Mouse (Mus musculus): ENCODE results near the gene Morc2b. TPM values are rescaled to one million over a fixed set of nuclear protein-coding genes. Genes with fewer than 3 reads are reported as not detected.

The Morc2b gene
- polyA plus RNA-seq, 1 experiment from 2014 or later = 0.44 TPM

Other genes starting within 250 kb of the Morc2b start
- gene Zfp870, start 248.0 kb downstream of the Morc2b start, polyA plus RNA-seq (2015; fragmentation: Nextera tagmentation; extraction: Ambion mirVana) = 8.1 and 10.4 TPM in 2 replicates
- 0.18 and 0.27 TPM in 2 replicates for gene Cyp4f14, start 222.3 kb downstream of the Morc2b start, polyA plus RNA-seq (2015; fragmentation: Nextera tagmentation; extraction: Ambion mirVana)
- 8.0 and 8.4 TPM in 2 replicates for gene Cyp4f13, start 192.3 kb downstream of the Morc2b start, polyA plus RNA-seq (2015; fragmentation: Nextera tagmentation; extraction: Ambion mirVana)
- gene Zfp472, start 173.9 kb downstream of the Morc2b start, polyA plus RNA-seq (2015; fragmentation: Nextera tagmentation; extraction: Ambion mirVana) = 10.0 and 10.4 TPM in 2 replicates
- gene Zfp952, start 146.6 kb downstream of the Morc2b start, polyA plus RNA-seq (2015; fragmentation: Nextera tagmentation; extraction: Ambion mirVana) = 22.1 and 22.6 TPM in 2 replicates
- 32.1 and 34.6 TPM in 2 replicates for gene Zfp763, start 106.3 kb downstream of the Morc2b start, polyA plus RNA-seq (2015; fragmentation: Nextera tagmentation; extraction: Ambion mirVana)
- not detected in 2 replicates for gene 4921501E09Rik, start 71.6 kb downstream of the Morc2b start, polyA plus RNA-seq (2015; fragmentation: Nextera tagmentation; extraction: Ambion mirVana)
- gene Zfp563, start 50.4 kb downstream of the Morc2b start, polyA plus RNA-seq (2015; fragmentation: Nextera tagmentation; extraction: Ambion mirVana) = 25.0 and 26.8 TPM in 2 replicates
- not detected in 2 replicates for gene Olfr55, start 28.8 kb upstream of the Morc2b start, polyA plus RNA-seq (2015; fragmentation: Nextera tagmentation; extraction: Ambion mirVana)
- not detected in 2 replicates for gene Olfr239, start 51.6 kb upstream of the Morc2b start, polyA plus RNA-seq (2015; fragmentation: Nextera tagmentation; extraction: Ambion mirVana)
- gene Olfr1564, start 82.0 kb upstream of the Morc2b start, polyA plus RNA-seq (2015; fragmentation: Nextera tagmentation; extraction: Ambion mirVana) = 0.05 TPM in 1 of 2 replicates, not detected in the other
- 29.8 and 31.9 TPM in 2 replicates for gene Zfp955a, start 115.5 kb upstream of the Morc2b start, polyA plus RNA-seq (2015; fragmentation: Nextera tagmentation; extraction: Ambion mirVana)
- gene Olfr63, start 125.0 kb upstream of the Morc2b start, polyA plus RNA-seq (2015; fragmentation: Nextera tagmentation; extraction: Ambion mirVana) = 0.04 TPM in 1 of 2 replicates, not detected in the other
- 23.8 and 24.4 TPM in 2 replicates for gene Zfp955b, start 149.9 kb upstream of the Morc2b start, polyA plus RNA-seq (2015; fragmentation: Nextera tagmentation; extraction: Ambion mirVana)
- 20.9 and 25.9 TPM in 2 replicates for gene Zfp81, start 219.2 kb upstream of the Morc2b start, polyA plus RNA-seq (2015; fragmentation: Nextera tagmentation; extraction: Ambion mirVana)

Measured in forebrain, embryonic 16.5 days (tissue).